Mouse (Mus musculus) limb, embryonic 10.5 days (tissue): ENCODE measurements at regions not wholly inside any gene's neighbourhood (a gene's known extent, or its start where the extent isn't known, plus 50 kb on each side); places are given as distances from the start of the nearest gene placed in this dataset.

ENCODE experiments used
- DNase-seq: peaks from one replicate; pipeline ENCODE4 v3.0.0-alpha.2; 2017; ENCODE audit warnings: low spot score
- H3K27ac ChIP-seq: fragments of 300-500 bp; sonication (generic); 2 replicates; pipeline ENCODE4 v1.5.1; 2016; ENCODE audit warnings: mild to moderate bottlenecking
- H3K27me3 ChIP-seq: fragments of 300-500 bp; sonication (generic); 2 replicates; pipeline ENCODE4 v1.6.1; 2016; ENCODE audit warnings: low read depth, mild to moderate bottlenecking; ENCODE audit not compliant: poor library complexity, severe bottlenecking
- H3K36me3 ChIP-seq: fragments of 300-500 bp; sonication (generic); 2 replicates; pipeline ENCODE4 v1.6.1; 2016; ENCODE audit warnings: mild to moderate bottlenecking, moderate library complexity
- H3K4me1 ChIP-seq: fragments of 300-500 bp; sonication (generic); 2 replicates; pipeline ENCODE4 v1.6.1; 2016
- H3K4me3 ChIP-seq: fragments of 300-500 bp; sonication (generic); 2 replicates; pipeline ENCODE4 v1.5.1; 2016; ENCODE audit warnings: mild to moderate bottlenecking, moderate library complexity
- H3K9me3 ChIP-seq: fragments of 300-500 bp; sonication (generic); replicated peaks from 2 replicates; pipeline ENCODE4 v1.6.1; 2016; ENCODE audit warnings: mild to moderate bottlenecking
- WGBS: fragments of 180-500 bp; shearing (Covaris S2); methylation state at CpG from one replicate; pipeline ENCODE4 v1.1.7; 2016; 5-methylcytosine and 5-hydroxymethylcytosine counted together

DNA sequence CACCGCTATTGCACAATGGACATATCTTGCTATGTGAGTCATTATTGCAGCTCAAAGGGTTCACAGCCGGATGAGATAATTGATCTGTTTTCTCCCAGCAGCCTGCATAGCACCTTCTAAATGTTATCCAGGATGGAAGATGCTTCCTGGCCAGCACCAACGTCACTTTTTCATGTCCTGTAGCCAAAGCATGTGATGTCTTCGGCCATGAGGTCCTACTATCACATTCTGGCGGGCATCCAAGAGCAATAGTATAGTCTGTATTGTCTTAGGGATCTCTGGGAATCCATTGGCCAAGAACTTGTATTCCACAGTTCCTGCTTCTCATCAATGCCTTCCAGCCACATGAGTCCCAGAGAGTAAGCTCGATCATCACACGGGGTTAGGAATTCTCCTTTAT lies 70.6 kb downstream of the Npy start:
- Histone ChIP-seq H3K27me3 (no peaks in the 10 kb centered on the region), H3K4me3 (no peak overlapping the region), H3K27ac (no peak overlapping the region), H3K4me1 (no peaks in the 10 kb centered on the region), H3K9me3 (no peaks in the 10 kb centered on the region), H3K36me3 (no peaks in the 10 kb centered on the region)
- WGBS, result 93% methylated on average over 7 of the region's 7 CpGs
- no peak for DNase-seq

DNA sequence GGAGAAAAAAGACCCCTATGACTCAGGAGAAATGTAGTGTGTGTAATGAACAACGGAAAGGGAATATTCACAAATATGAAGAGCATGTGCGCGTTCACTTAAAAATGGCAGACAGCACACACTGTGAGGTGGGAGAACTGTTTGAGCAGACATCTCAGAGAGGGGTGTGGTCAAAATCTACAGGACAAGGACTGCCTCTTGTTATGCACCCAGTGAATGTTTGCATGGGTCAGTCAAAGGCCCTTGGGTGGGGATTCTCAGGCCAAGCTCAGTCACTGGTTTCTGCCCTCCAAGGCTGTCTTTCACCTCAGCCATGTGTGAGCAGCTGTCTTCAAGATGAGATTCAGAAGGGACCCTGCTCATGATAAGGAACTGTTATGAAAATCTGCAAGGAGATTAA lies 76.6 kb downstream of the Npy start:
- no peak overlapping the region for H3K4me3 ChIP-seq
- H3K9me3 ChIP-seq, result no peaks in the 10 kb centered on the region
- DNase-seq, result no peak
- no peaks in the 10 kb centered on the region for H3K36me3 ChIP-seq
- no peak overlapping the region for H3K27ac ChIP-seq
- peaks cover 8% of the 10 kb centered on the region; the same call in 1 of the 2 replicates for H3K4me1 ChIP-seq
- H3K27me3 ChIP-seq, result no peaks in the 10 kb centered on the region
- WGBS, result 95% methylated on average over 3 of the region's 3 CpGs

DNA sequence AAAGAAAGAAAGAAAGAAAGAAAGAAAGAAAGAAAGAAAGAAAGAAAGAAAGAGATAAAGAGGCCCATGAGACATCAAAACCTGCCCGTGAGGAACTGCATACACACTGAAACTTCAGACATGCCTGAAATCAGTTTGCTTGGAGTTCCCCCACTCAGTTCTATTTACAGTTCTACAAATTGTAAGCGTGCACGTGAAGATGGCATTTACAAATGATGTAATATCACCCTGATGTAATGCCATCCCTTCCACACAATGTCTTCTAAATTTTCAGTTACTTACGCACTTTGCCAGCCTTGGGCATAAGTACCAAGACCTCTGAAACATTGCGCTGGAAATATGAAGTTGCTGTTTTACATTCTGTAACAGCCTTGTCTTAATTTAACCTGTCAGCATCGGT lies 79.0 kb downstream of the Npy start:
- no peaks in the 10 kb centered on the region for H3K36me3 ChIP-seq
- no peaks in the 10 kb centered on the region for H3K9me3 ChIP-seq
- H3K27ac ChIP-seq, result no peak overlapping the region
- H3K27me3 ChIP-seq, result no peaks in the 10 kb centered on the region
- WGBS, result 83% methylated on average over 6 of the region's 6 CpGs
- H3K4me3 ChIP-seq, result no peak overlapping the region
- H3K4me1 ChIP-seq, result peaks cover 9% of the 10 kb centered on the region; the same call in 1 of the 2 replicates
- DNase-seq, result no peak

DNA sequence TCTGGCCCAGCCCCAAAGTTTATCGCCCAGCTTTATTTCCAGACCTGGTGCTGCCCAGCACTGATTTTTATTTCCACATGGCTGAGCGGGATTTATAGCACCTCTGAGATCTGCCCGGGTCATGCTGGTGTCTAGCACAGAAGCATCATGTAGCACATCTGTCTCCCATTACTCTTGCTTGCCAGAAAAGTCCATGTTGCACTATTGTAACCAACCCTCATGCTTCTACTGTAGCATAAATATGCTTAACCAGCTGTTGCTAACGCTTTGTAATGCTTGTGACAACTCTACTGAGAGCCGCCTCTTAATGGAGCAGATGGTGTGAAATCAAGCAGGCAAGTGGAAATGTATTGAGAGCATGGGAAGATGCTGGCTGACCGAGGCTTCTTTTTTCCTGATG lies 81.5 kb downstream of the Npy start:
- DNase-seq, result no peak
- peaks cover 9% of the 10 kb centered on the region; the same call in 1 of the 2 replicates for H3K4me1 ChIP-seq
- H3K4me3 ChIP-seq, result no peak overlapping the region
- no peaks in the 10 kb centered on the region for H3K27me3 ChIP-seq
- no peaks in the 10 kb centered on the region for H3K9me3 ChIP-seq
- no peak overlapping the region for H3K27ac ChIP-seq
- H3K36me3 ChIP-seq, result no peaks in the 10 kb centered on the region
- WGBS, result 56% methylated on average over 6 of the region's 6 CpGs

DNA sequence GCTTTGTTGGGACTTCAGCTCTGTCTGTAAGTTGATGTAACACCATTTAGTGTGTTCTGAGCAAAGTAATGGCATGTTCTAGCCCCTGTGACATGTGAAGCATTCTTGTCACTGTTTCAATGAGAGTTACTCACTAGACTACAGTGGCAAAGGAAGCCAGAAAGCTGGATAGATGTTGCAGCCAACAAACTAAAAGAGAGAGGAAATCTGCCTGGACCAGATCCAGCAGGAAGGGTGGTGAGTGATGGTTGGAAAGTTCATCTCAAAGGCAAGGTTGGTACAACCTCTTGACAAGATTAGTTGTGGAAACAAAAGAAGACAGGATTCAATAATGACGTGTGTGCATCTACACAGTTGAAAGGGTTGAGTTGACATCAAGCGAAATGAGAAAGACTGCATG lies 83.9 kb downstream of the Npy start:
- no peaks in the 10 kb centered on the region for H3K27me3 ChIP-seq
- no peak overlapping the region for H3K27ac ChIP-seq
- DNase-seq, result no peak
- peaks cover 9% of the 10 kb centered on the region; the same call in 1 of the 2 replicates for H3K4me1 ChIP-seq
- WGBS, result 90% methylated on average over 2 of the region's 2 CpGs
- H3K4me3 ChIP-seq, result no peak overlapping the region
- no peaks in the 10 kb centered on the region for H3K36me3 ChIP-seq
- H3K9me3 ChIP-seq, result no peaks in the 10 kb centered on the region

DNA sequence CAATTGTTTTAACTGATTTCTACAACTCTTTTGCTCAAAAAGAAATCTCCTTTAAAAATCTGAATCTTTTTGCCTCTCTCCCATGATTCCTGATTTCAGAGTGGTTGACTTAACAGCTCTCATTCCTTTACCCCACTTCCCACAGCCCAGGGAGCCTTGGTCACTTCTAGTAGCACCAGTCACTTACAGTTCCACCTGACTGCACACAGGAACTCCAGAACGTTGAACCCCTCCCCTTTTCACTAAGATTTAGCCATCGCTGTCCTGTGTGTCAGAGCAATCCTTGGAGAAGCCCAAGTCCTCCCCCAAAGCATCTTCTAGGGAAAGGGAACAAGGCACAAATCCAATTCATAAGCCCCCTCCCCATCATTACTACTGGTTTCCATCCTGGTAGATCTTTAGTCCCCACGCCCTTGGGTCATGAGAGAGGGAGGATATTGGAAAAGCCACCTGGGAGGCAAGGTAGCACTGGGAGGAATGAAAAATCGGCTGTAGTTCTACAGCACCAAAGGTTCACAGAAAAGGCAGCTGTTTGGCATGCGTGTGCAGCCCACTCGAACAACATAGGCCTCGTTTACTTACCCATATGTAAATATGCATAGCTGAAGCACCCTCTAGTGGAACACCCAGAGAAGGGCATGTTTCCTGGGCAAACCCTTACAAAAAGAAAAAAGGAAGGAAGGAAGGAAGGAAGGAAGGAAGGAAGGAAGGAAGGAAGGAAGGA lies 96.7 kb downstream of the Npy start:
- 53% methylated on average over 7 of the region's 7 CpGs for WGBS
- 0 out of 2 replicates have a peak overlapping the region, but pooled peaks have one; percentile 16 for H3K27ac ChIP-seq

DNA sequence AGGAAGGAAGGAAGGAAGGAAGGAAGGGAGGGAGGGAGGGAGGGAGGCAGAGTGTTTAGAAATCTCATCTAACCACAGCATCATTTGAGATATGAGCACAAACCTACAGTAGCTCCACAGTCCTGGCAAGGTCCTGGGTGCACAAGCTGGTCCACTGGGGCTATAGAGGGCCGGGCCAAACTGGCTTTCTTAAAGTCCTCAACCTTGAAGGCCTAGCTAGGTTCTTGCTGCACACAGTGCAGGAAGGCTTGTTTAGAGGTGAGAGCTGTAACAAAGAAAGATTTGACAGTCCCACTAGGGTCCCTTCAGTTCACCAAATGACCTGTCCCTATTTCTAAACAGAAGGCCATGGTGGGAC lies 97.3 kb downstream of the Npy start:
- 96% methylated on average over 1 of the region's 1 CpGs for WGBS
- no peaks in the 10 kb centered on the region for H3K36me3 ChIP-seq
- no peaks in the 10 kb centered on the region for H3K9me3 ChIP-seq
- H3K27ac ChIP-seq, result no peak overlapping the region
- H3K4me1 ChIP-seq, result no peaks in the 10 kb centered on the region
- no peaks in the 10 kb centered on the region for H3K27me3 ChIP-seq
- H3K4me3 ChIP-seq, result no peak overlapping the region
- DNase-seq, result no peak

More for the DNA sequence above, 96.7 kb downstream of the Npy start:
- Histone ChIP-seq H3K4me3 (no peak overlapping the region), H3K36me3 (no peaks in the 10 kb centered on the region), H3K9me3 (no peaks in the 10 kb centered on the region), H3K27me3 (no peaks in the 10 kb centered on the region), H3K4me1 (no peaks in the 10 kb centered on the region)
- no peak for DNase-seq

DNA sequence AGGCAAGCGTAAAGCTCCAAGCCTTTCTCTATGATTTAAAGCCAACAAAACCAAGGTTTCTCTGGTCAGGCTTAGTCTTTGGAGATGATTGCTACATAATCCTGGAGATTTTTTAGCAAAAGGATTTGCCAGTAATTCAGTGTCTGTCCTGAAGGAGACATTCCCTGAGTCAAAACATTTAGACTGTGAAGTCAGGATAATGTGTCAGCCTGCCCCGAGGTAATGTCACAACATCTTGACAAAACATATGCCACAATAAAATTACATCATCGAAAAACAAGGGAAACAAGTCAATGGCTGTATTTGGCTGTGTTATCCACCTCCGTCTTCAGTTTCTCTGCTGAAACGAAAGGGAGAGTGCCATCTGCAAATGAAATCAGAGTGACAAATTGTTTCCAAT lies 101.8 kb downstream of the Npy start:
- WGBS, result 90% methylated on average over 5 of the region's 5 CpGs
- Histone ChIP-seq H3K27ac (no peak overlapping the region), H3K27me3 (no peaks in the 10 kb centered on the region), H3K36me3 (no peaks in the 10 kb centered on the region), H3K4me1 (no peaks in the 10 kb centered on the region), H3K9me3 (no peaks in the 10 kb centered on the region), H3K4me3 (no peak overlapping the region)
- no peak for DNase-seq

DNA sequence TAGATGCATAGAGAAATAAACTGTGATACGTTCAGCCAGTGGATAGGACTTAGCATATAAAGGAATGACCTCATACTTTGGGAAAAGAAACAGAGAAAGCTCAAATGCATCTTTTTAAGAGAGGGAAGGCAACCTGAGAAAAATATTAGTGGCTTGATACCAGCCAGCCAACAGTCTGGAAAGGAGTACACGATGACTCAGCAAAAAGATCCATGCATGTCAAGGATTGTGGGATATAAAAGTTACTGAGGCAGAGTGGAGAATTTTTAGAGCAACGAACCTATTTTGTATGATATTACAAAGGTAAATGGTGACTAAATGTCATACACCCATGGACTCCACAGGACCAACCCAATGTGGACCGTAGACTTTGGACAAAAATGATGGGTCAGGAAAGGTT lies 105.6 kb downstream of the Npy start:
- Histone ChIP-seq H3K9me3 (no peaks in the 10 kb centered on the region), H3K36me3 (no peaks in the 10 kb centered on the region), H3K4me1 (no peaks in the 10 kb centered on the region), H3K27ac (no peak overlapping the region), H3K4me3 (no peak overlapping the region), H3K27me3 (no peaks in the 10 kb centered on the region)
- 94% methylated on average over 4 of the region's 4 CpGs for WGBS
- DNase-seq, result no peak

DNA sequence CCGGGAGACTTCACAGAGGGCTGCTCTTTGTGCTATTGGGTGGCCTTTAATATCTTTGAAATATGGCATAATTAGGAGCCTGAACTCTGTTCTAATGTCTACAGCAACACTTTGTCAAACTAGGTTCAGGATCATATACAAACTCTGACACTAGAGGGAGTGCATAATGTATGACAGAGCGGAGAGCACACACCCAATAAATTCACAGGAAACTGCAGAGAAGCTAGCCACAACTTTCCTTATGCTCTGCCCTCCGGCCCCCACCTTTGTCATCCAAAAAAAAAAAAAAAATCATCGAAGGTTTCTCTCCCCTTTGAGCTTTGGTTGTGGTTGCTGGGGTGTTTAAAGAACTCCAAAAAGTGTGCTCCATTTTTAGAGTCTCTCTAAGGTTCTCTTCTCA lies 107.6 kb downstream of the Npy start:
- no peak for DNase-seq
- no peak overlapping the region for H3K27ac ChIP-seq
- H3K4me3 ChIP-seq, result no peak overlapping the region
- H3K36me3 ChIP-seq, result no peaks in the 10 kb centered on the region
- 62% methylated on average over 4 of the region's 4 CpGs for WGBS
- no peaks in the 10 kb centered on the region for H3K4me1 ChIP-seq
- no peaks in the 10 kb centered on the region for H3K9me3 ChIP-seq
- H3K27me3 ChIP-seq, result no peaks in the 10 kb centered on the region

DNA sequence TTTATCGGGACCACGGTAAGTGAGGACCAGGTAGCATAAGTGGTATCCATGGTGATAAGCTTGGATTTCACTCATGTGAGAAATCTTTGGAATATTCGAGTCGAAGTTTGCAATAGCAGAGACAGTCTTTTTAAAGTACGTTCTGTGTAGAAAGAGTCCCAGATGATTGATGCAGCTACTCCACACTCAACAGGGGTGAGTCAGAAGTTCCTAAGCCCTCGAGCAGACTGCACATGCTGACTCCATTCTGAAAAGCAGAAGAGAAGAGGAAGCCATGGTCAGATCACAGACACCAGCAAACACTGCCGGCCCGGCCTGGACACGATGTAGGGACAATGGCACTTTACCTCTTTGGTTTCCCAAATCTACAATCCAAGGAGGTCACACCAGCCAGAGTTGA lies 120.6 kb downstream of the Npy start:
- no peaks in the 10 kb centered on the region for H3K4me1 ChIP-seq
- H3K27me3 ChIP-seq, result no peaks in the 10 kb centered on the region
- H3K9me3 ChIP-seq, result no peaks in the 10 kb centered on the region
- no peaks in the 10 kb centered on the region for H3K36me3 ChIP-seq
- no peak overlapping the region for H3K4me3 ChIP-seq
- DNase-seq, result no peak
- 93% methylated on average over 9 of the region's 9 CpGs for WGBS
- no peak overlapping the region for H3K27ac ChIP-seq

DNA sequence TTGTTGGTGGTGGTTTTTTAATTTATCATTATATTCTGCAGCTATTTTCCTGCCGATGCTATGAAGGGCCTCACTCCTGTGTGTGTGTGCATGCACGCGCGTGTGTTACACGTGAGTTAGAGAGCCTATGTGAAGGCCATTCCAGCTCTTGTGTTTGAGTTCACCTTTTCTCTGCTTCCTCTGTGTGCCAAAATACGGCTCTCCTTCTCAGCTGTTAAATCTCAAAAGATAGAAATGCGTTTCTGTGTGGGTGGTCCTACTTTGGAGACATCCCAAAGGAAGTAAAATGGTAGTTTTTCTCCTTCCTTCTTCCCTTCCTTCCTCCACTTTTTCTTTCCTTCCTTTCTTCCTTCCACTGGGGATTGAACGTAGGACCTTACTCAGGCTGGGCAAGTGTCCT lies 136.4 kb downstream of the Npy start:
- Histone ChIP-seq H3K4me1 (no peaks in the 10 kb centered on the region; the same call in 1 of the 2 replicates), H3K36me3 (no peaks in the 10 kb centered on the region), H3K4me3 (no peak overlapping the region), H3K27me3 (no peaks in the 10 kb centered on the region), H3K27ac (no peak overlapping the region), H3K9me3 (no peaks in the 10 kb centered on the region)
- no peak for DNase-seq
- WGBS, result 96% methylated on average over 8 of the region's 8 CpGs

DNA sequence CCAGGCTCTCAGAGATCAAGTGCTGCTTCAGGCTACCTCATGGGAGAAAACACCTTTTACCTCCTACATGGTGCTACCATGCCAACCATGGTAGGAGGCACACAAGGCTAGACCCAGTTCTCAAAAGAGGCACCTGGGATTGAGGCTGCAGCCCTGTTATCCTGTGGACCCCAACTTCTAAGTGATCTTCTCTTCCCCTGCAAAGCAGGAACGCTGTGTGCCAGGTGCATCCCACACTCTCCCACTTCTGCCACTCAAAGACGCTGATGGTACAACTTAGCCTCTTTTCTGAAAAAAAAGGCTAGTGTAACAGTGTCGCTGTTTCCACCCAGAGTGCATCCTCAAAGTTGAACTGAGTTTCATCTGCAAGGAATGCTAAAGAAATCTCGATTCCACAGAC lies 138.7 kb downstream of the Npy start:
- Histone ChIP-seq H3K27ac (no peak overlapping the region), H3K4me3 (no peak overlapping the region), H3K9me3 (no peaks in the 10 kb centered on the region), H3K4me1 (peaks cover 8% of the 10 kb centered on the region), H3K27me3 (no peaks in the 10 kb centered on the region), H3K36me3 (no peaks in the 10 kb centered on the region)
- DNase-seq, result no peak
- WGBS, result 89% methylated on average over 4 of the region's 4 CpGs
